Mouse (Mus musculus): ENCODE results near the gene Nkpd1. TPM values are rescaled to one million over a fixed set of nuclear protein-coding genes. Genes with fewer than 3 reads are reported as not detected.
A peak's percentile ranks its signal among the peaks of the same experiment; 100 is the strongest.

The Nkpd1 gene
- polyA plus RNA-seq, 1 experiment from 2014 or later, result 0.23 TPM

DNA sequence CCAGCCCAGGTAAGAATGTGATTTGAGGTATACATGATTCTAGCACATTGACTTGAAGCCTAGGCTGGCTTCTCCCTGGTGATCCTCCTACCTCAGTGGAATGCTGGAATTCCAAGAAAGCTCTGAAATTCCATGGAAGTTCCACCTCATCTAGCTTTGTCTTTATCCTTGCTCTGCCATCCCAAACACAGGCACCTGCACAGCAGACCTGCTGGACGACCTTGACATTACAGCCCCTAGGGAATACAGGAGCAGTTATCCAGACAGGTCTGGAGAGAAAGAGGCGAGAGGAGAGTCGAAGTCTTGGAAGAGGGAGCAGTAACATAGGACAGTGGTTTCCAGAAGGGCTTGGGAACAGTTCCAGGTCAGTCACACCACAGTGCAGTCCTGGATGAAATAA lies 52.0 kb downstream of the Nkpd1 start:
- H3K4me1 ChIP-seq, result peaks cover 18% of the 10 kb centered on the region
- 93% methylated on average over 3 of the region's 3 CpGs for WGBS
- no peak overlapping the region for H3K27ac ChIP-seq
- H3K9ac ChIP-seq, result 0 out of 2 replicates have a peak overlapping the region, but pooled peaks have one; percentile 3
- H3K36me3 ChIP-seq, result peaks cover 37% of the 10 kb centered on the region
- ATAC-seq (ENCODE audit: low FRiP score), result no peak
- H3K9me3 ChIP-seq (replicated peaks), result no peaks in the 10 kb centered on the region
- H3K4me3 ChIP-seq, result no peak overlapping the region
- H3K27me3 ChIP-seq, result peaks cover 2% of the 10 kb centered on the region; the same call in 1 of the 2 replicates
- no peak overlapping the region for H3K4me2 ChIP-seq (replicated peaks)

GRCm38 (mm10) chr7:19572926-19573775 lies 55.5 kb downstream of the Nkpd1 start:
- Histone ChIP-seq H3K36me3 (peaks cover 24% of the 10 kb centered on the region), H3K4me1 (peaks cover 29% of the 10 kb centered on the region), H3K4me3 (peak overlapping the region; percentile 78), H3K9me3 (replicated peaks) (no peaks in the 10 kb centered on the region), H3K4me2 (replicated peaks) (peak overlapping the region; percentile 76), H3K9ac (peak overlapping the region; percentile 85), H3K27ac (peak overlapping the region; percentile 78), H3K27me3 (peaks cover 37% of the 10 kb centered on the region)
- under 1% methylated on average over 53 of the region's 53 CpGs for WGBS
- ATAC-seq (ENCODE audit: low FRiP score), result peak; percentile 81

- WGBS, result 22% methylated on average over 16 of the region's 16 CpGs
- H3K4me2 ChIP-seq (replicated peaks), result peak overlapping the region; percentile 76
- H3K9ac ChIP-seq, result peak overlapping the region; percentile 85
- no peaks in the 10 kb centered on the region for H3K9me3 ChIP-seq (replicated peaks)
- peaks cover 18% of the 10 kb centered on the region for H3K36me3 ChIP-seq
- peak overlapping the region; percentile 78 for H3K4me3 ChIP-seq
- 0 out of 2 replicates have a peak, but pooled peaks have one; percentile 4 for ATAC-seq (ENCODE audit: low FRiP score)
- H3K27me3 ChIP-seq, result peaks cover 43% of the 10 kb centered on the region
- H3K27ac ChIP-seq, result peak overlapping the region; percentile 78; the same call in 1 of the 2 replicates
- peaks cover 30% of the 10 kb centered on the region for H3K4me1 ChIP-seq
Measured at GRCm38 (mm10) chr7:19573776-19574140, 56.1 kb downstream of the Nkpd1 start.

Other genes with a start within 250 kb of the Nkpd1 start
- 52.7 and 60.3 TPM in 2 replicates for gene Vasp, start 246.0 kb upstream of the Nkpd1 start, polyA plus RNA-seq (2016; fragmentation: Nextera tagmentation; extraction: Ambion mirVana)
- 0.17 TPM in 1 of 2 replicates, not detected in the other for gene Ppm1n, start 237.8 kb upstream of the Nkpd1 start, polyA plus RNA-seq (2016; fragmentation: Nextera tagmentation; extraction: Ambion mirVana)
- gene Rtn2, start 235.2 kb upstream of the Nkpd1 start, polyA plus RNA-seq (2016; fragmentation: Nextera tagmentation; extraction: Ambion mirVana), result 67.8 and 68.0 TPM in 2 replicates
- gene Fosb, start 207.8 kb upstream of the Nkpd1 start, polyA plus RNA-seq (2016; fragmentation: Nextera tagmentation; extraction: Ambion mirVana), result 0.10 TPM in 1 of 2 replicates, not detected in the other
- gene Ercc1, start 173.1 kb upstream of the Nkpd1 start, polyA plus RNA-seq (2016; fragmentation: Nextera tagmentation; extraction: Ambion mirVana), result 95.6 and 96.8 TPM in 2 replicates
- gene Cd3eap, start 158.4 kb upstream of the Nkpd1 start, polyA plus RNA-seq (2016; fragmentation: Nextera tagmentation; extraction: Ambion mirVana), result 17.3 and 20.4 TPM in 2 replicates
- gene Ppp1r13l, start 158.1 kb upstream of the Nkpd1 start, polyA plus RNA-seq (2016; fragmentation: Nextera tagmentation; extraction: Ambion mirVana), result 4.7 and 5.5 TPM in 2 replicates
- gene Ercc2, start 135.8 kb upstream of the Nkpd1 start, polyA plus RNA-seq (2016; fragmentation: Nextera tagmentation; extraction: Ambion mirVana), result 21.3 and 24.6 TPM in 2 replicates
- 3.2 and 4.1 TPM in 2 replicates for gene Klc3, start 113.7 kb upstream of the Nkpd1 start, polyA plus RNA-seq (2016; fragmentation: Nextera tagmentation; extraction: Ambion mirVana)
- gene Ckm, start 113.1 kb upstream of the Nkpd1 start, polyA plus RNA-seq (2016; fragmentation: Nextera tagmentation; extraction: Ambion mirVana), result 0.23 and 0.34 TPM in 2 replicates
- 20.0 and 21.6 TPM in 2 replicates for gene Mark4, start 59.0 kb upstream of the Nkpd1 start, polyA plus RNA-seq (2016; fragmentation: Nextera tagmentation; extraction: Ambion mirVana)
- gene Exoc3l2, start 54.5 kb upstream of the Nkpd1 start, polyA plus RNA-seq (2016; fragmentation: Nextera tagmentation; extraction: Ambion mirVana), result 1.0 and 1.5 TPM in 2 replicates
- gene Bloc1s3, start 9.5 kb upstream of the Nkpd1 start, polyA plus RNA-seq (2016; fragmentation: Nextera tagmentation; extraction: Ambion mirVana), result 4.6 and 4.8 TPM in 2 replicates
- gene Trappc6a, start 9.4 kb upstream of the Nkpd1 start, polyA plus RNA-seq (2016; fragmentation: Nextera tagmentation; extraction: Ambion mirVana), result 41.7 and 48.1 TPM in 2 replicates
- gene Ppp1r37, start 45.2 kb downstream of the Nkpd1 start, polyA plus RNA-seq (2016; fragmentation: Nextera tagmentation; extraction: Ambion mirVana), result 41.7 and 43.8 TPM in 2 replicates
- 0.30 TPM in 1 of 2 replicates, not detected in the other for gene Zfp296, start 59.4 kb downstream of the Nkpd1 start, polyA plus RNA-seq (2016; fragmentation: Nextera tagmentation; extraction: Ambion mirVana)
- gene Gemin7, start 59.8 kb downstream of the Nkpd1 start, polyA plus RNA-seq (2016; fragmentation: Nextera tagmentation; extraction: Ambion mirVana), result 121 and 145 TPM in 2 replicates
- gene Clasrp, start 86.6 kb downstream of the Nkpd1 start, polyA plus RNA-seq (2016; fragmentation: Nextera tagmentation; extraction: Ambion mirVana), result 70.1 and 73.6 TPM in 2 replicates
- 5.9 and 6.5 TPM in 2 replicates for gene Relb, start 111.6 kb downstream of the Nkpd1 start, polyA plus RNA-seq (2016; fragmentation: Nextera tagmentation; extraction: Ambion mirVana)
- gene Clptm1, start 147.2 kb downstream of the Nkpd1 start, polyA plus RNA-seq (2016; fragmentation: Nextera tagmentation; extraction: Ambion mirVana), result 112 and 115 TPM in 2 replicates
- 0.46 TPM in 1 of 2 replicates, not detected in the other for gene Apoc2, start 160.1 kb downstream of the Nkpd1 start, polyA plus RNA-seq (2016; fragmentation: Nextera tagmentation; extraction: Ambion mirVana)
- not detected in 2 replicates for gene Gm44805, start 163.6 kb downstream of the Nkpd1 start, polyA plus RNA-seq (2016; fragmentation: Nextera tagmentation; extraction: Ambion mirVana)
- gene Apoc4, start 163.6 kb downstream of the Nkpd1 start, polyA plus RNA-seq (2016; fragmentation: Nextera tagmentation; extraction: Ambion mirVana), result 0.10 TPM in 1 of 2 replicates, not detected in the other
- gene Apoc1, start 174.8 kb downstream of the Nkpd1 start, polyA plus RNA-seq (2016; fragmentation: Nextera tagmentation; extraction: Ambion mirVana), result 3.8 and 4.7 TPM in 2 replicates
- 228 and 246 TPM in 2 replicates for gene Apoe, start 181.3 kb downstream of the Nkpd1 start, polyA plus RNA-seq (2016; fragmentation: Nextera tagmentation; extraction: Ambion mirVana)
- 136 and 138 TPM in 2 replicates for gene Tomm40, start 197.6 kb downstream of the Nkpd1 start, polyA plus RNA-seq (2016; fragmentation: Nextera tagmentation; extraction: Ambion mirVana)
- 60.8 and 67.1 TPM in 2 replicates for gene Nectin2, start 232.6 kb downstream of the Nkpd1 start, polyA plus RNA-seq (2016; fragmentation: Nextera tagmentation; extraction: Ambion mirVana)

All from hindbrain, embryonic 12.5 days (tissue).